Mouse (Mus musculus) Patski (cell line): ENCODE measurements at regions not wholly inside any gene's neighbourhood (a gene's known extent, or its start where the extent isn't known, plus 50 kb on each side); places are given as distances from the start of the nearest gene placed in this dataset.

ENCODE experiments used
- ATAC-seq: fragments of 100-300 bp; one replicate; pipeline ENCODE4 v1.8.0; 2021
- CTCF ChIA-PET: fragments of 350-600 bp; sonication (Branson Sonifier 250); formaldehyde crosslinking; loops from one replicate; lab custom pipeline; 2022; ENCODE audit warnings: inconsistent platforms; lab: Charles Lee
- POLR2A ChIA-PET: fragments of 350-600 bp; sonication (Branson Sonifier 250); formaldehyde crosslinking; loops from one replicate; lab custom pipeline; 2022; ENCODE audit warnings: antibody characterized with exemption, inconsistent platforms; lab: Charles Lee
- DNase-seq: peaks from one replicate; pipeline ENCODE4 v3.0.0-alpha.2; 2011; ENCODE audit warnings: low read depth, low spot score
- H3K27me3 ChIP-seq: fragments of 371-371 bp; one replicate; pipeline ENCODE4 v1.5.1; 2021
- CTCF ChIP-seq: fragments of 100-300 bp; IDR thresholded peaks from one replicate; pipeline ENCODE4 v1.5.1; 2021
- in situ Hi-C: fragments of 300-500 bp; cut with MboI; formaldehyde crosslinking; loops from 3 replicates; pipeline ENCODE4 v1.11.1; 2018; ENCODE audit warnings: low pct_unique_long_range_greater_than_20kb, mixed read lengths

DNA sequence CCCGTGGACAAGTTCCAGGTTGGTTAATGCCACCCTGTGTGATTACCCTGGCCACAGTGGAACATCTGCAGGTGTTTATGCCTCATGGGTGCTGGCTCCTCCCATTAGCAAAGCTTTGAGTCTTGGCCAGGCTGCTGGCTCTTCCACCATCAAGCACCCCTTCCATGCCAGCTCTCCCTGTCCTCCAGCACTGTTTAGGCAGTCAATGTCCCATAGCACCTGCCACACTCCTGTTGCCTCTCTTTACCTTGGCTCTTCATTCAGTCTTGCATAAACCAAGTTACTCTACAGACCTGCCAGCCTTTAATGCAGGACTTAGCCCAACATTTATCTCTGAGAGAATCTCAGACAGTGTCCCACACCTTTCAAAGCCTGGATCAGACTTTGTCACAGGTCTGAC lies 614.2 kb upstream of the Id2 start:
- ChIA-PET POLR2A (interaction anchor here (0.8 kb wide), 1 partner anchor 604 kb away, joined by 4 read pairs; no protein-coding TSS in a partner anchor), CTCF (no interaction called here)
- ATAC-seq (no peak), DNase-seq (no peak)
- in situ Hi-C loops = no loop called here
- no peak for TF ChIP-seq CTCF
- peaks cover 11% of the 10 kb centered on the region for H3K27me3 ChIP-seq

DNA sequence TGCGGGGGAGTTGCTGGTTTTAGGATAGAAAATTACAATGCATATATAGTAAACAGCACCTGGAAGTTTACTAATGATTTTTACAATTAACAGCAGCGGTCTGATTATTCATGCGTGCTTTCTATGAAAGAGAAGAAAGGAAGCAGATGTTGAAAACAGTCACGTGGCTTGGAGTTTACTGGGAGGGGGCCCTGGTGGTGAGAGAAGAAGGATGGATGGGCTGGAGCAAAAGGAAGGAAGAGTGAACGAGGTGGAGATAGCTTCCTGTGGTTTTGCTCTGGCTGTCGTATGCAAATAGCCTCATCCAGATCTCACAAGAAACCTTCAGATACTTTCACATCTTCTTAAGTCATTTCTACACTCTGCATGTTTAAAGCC lies 606.1 kb upstream of the Id2 start:
- POLR2A ChIA-PET = no interaction called here
- no peak for DNase-seq

DNA sequence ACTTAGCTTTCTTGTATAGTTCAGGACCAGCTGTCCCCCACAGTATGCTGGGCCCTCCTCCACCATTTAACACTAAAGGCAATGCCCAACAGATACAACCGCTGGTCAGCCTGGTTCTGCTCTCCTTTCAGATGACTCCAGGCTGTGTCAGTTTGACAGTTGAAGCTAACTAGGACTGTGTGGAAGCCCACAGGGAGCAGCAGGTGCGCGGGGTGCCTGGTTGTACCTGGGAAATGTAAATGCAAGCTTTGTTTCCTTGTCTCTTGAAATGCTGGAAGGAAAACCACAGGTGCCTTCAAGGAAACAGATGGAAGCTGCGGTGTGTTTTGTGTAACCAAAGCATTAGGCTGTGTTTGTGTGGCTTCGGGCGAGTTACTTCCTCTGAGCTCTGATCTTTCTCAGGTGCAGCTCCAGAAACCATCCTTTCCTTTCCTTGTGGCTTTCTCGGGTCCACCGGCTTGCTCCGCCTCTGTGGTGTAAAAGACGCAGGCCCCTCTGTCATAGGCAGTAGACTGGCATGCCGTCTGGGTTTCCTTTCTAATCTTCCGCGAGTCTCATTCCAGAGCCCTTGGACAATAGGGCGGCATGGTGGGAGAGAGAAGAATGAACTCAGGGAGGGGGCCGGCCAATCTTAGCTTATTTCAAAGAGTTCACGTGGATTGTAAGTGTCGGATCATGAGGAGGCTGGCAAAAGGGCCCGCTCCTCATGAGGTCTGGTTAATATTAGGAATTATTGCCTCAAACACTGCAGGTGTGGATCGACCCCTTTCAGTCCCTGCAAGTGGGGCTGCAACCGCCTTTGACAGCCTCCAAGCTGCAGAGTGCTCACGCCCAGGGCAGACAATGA lies 605.5 kb upstream of the Id2 start:
- in situ Hi-C loops = no loop called here
- ChIA-PET CTCF (no interaction called here), POLR2A (no interaction called here)
- H3K27me3 ChIP-seq = no peaks in the 10 kb centered on the region
- no peak for TF ChIP-seq CTCF
- no peak for ATAC-seq
- DNase-seq = no peak

More for the DNA sequence above, 606.1 kb upstream of the Id2 start:
- no peak for ATAC-seq
- CTCF ChIA-PET = no interaction called here
- in situ Hi-C loops = no loop called here
- TF ChIP-seq CTCF = no peak
- H3K27me3 ChIP-seq = no peaks in the 10 kb centered on the region

DNA sequence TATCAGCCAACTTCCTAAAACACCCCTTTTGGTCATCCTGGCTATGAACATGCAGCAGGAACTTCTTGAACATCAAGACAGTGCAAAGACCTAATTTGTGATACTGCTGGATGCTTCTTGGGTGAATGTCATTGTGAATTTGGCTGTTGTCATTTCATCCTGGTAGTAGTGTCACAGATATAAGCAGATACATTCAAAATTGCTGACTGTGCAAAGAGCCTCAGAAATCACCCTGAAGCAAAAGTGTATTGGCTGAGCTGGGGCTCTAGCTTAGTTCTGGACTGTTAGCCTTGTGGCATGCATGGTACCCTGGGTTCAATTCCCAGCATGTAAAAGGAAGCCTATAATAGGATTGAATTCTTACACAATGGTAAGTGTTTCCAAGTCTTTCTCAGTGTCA lies 590.1 kb upstream of the Id2 start:
- in situ Hi-C loops = no loop called here
- no peak for TF ChIP-seq CTCF
- peaks cover 2% of the 10 kb centered on the region for H3K27me3 ChIP-seq
- ChIA-PET CTCF (no interaction called here), POLR2A (no interaction called here)
- DNase-seq = no peak
- no peak for ATAC-seq

DNA sequence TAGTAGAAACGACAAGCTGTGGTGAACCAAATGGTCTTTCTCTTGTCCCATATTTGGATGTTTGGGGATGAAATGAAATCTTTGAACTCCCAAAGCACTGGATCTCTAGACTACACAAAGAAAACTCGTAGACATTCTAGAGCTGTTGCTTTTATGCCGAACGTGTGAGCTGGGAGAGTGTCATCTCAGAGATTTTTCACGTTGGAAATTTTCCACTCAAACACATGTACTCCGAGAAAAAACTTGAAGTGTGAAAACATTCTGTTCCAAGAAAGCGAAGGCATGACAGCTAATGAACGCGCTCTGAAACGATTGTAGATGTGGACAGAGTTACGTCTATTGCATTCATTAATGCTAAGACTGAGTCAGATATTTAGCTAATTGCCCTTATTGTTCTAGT lies 579.7 kb upstream of the Id2 start:
- no peak for ATAC-seq
- no peak for DNase-seq
- in situ Hi-C loops = no loop called here
- no peak for TF ChIP-seq CTCF
- CTCF ChIA-PET = no interaction called here
- POLR2A ChIA-PET = no interaction called here
- H3K27me3 ChIP-seq = no peaks in the 10 kb centered on the region

DNA sequence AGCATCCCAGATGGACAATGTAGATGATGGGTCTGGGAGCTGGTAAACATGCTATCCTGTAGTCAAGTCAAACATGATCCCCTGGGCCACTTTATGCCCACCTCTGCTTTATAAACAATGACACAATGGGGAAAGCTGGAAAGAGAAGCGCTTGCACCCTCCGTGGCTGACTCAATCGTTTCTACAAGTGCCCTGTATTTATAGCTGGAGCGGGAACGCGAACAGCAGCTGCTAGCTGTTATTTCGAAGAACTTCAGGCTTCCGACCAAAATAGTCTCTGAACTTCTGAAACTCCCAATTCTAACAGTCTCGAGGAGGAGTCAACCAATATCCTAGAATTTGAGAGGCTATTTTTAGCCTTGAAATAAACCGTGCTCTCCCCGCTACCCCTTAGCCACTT lies 571.4 kb upstream of the Id2 start:
- in situ Hi-C loops = loop anchor here (25.0 kb wide), 1 partner anchor 581 kb away; the partner anchor contains the start of gene Id2
- ChIA-PET CTCF (interaction anchor here (1.3 kb wide), 1 partner anchor 28 kb away, joined by 3 read pairs; no protein-coding TSS in a partner anchor), POLR2A (no interaction called here)
- H3K27me3 ChIP-seq = peaks cover 4% of the 10 kb centered on the region
- no peak for TF ChIP-seq CTCF
- ATAC-seq (no peak), DNase-seq (no peak)

DNA sequence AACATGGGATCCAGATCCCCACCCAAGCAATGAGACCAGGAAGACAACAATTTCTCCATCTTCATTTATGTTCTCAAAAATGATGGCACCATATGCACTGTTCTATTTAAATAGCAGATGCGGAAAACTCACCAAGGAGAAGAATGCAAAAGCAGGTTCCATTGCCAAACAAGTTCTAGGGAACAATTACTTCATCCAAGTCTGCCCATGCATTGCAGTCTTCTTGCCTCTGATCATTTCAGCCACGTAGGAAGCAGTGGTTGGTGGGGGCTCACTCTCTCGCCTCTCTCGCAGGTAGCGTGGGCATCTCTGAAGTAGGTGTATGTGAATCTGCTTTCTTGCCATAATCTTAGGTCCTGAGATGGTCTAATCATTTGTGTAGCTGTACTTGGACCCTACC lies 557.5 kb upstream of the Id2 start:
- POLR2A ChIA-PET = no interaction called here
- ATAC-seq (no peak), DNase-seq (no peak)
- H3K27me3 ChIP-seq = no peaks in the 10 kb centered on the region
- TF ChIP-seq CTCF = no peak
- in situ Hi-C loops = loop anchor here (25.0 kb wide), 1 partner anchor 567 kb away; the partner anchor contains the start of gene Id2
- CTCF ChIA-PET = no interaction called here

DNA sequence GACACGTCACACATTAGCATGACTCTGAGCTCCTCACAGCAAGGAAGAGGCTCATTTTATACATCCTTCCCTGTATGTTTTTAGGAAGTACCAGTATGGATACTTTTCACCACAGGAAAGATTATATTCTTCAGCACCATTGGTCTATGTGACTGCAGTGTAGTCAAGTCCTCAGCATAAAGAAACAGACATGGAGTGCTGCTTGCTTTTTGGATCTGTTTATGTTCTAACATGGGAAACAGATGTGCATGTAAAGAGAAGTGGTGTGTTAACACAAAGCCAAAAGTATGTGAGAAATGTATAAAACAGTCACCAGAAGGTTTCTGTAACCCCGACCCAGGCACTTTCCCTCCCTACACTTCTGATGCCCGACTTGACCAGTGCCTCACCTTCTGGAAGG lies 553.3 kb upstream of the Id2 start:
- POLR2A ChIA-PET = no interaction called here
- DNase-seq = no peak
- in situ Hi-C loops = loop anchor here (25.0 kb wide), 1 partner anchor 563 kb away; the partner anchor contains the start of gene Id2
- no peaks in the 10 kb centered on the region for H3K27me3 ChIP-seq
- ATAC-seq = no peak
- no peak for TF ChIP-seq CTCF
- CTCF ChIA-PET = no interaction called here

DNA sequence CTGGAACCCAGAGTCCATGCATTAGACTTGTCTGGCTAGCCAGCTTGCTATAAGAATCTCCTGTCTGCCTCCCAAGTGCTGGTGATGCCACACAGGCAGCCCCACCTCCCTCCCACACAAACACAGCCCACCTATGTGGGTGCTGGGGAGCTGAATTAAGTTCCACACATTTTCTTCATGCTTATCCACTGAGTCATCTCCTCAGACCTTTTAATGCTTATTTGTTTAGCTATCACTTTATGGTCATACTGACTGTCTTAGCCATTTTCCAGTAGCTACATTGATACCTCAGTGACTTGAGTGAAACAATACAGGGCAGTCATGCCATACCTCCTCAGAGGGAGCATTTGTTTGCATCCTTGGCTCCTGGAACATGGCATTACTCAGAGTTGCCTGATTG lies 531.1 kb upstream of the Id2 start:
- no peak for DNase-seq
- ChIA-PET CTCF (interaction anchor here (1.2 kb wide), 1 partner anchor 17 kb away, joined by 3 read pairs; no protein-coding TSS in a partner anchor), POLR2A (no interaction called here)
- no peak for ATAC-seq
- in situ Hi-C loops = no loop called here
- TF ChIP-seq CTCF = no peak
- H3K27me3 ChIP-seq = no peaks in the 10 kb centered on the region

DNA sequence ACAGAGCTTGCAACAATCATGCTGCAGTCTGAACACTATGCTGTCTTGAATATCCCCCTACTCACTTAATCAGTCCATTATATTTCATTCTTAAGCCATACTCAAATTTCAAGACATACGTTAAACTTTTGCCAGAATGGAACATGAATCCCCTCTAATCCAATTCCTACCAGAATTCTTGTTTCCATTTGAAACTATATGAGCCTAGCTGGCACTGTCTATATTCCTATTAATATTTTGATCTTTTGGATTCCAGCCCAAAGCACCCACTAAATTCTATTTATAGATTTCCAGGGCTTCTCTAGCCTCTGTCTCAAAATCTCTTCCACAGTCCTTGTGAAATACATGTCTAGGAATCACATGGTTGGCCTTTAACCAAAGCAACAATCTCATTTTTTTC lies 528.9 kb upstream of the Id2 start:
- POLR2A ChIA-PET = no interaction called here
- H3K27me3 ChIP-seq = no peaks in the 10 kb centered on the region
- CTCF ChIA-PET = no interaction called here
- no peak for TF ChIP-seq CTCF
- in situ Hi-C loops = no loop called here
- no peak for DNase-seq
- ATAC-seq = no peak

DNA sequence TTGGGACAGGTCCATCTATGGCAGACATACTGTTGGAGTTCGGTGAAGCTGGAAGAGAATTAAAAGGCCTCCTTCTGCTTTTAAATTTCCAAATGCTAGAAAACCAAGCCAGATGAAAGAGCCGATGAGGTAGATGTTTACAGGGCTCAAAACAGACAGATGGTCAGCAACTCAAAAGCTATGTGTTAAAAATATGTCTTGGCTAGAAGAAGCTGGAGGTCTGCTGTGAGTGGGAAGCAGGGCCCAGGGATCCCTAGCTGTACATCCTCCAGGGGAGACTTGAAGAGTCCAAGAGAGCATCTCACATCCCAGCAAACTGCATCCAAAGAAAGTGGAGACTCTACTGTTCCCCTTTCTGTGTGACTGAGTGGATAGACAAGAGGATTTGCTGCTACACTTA lies 526.5 kb upstream of the Id2 start:
- DNase-seq (no peak), ATAC-seq (no peak)
- POLR2A ChIA-PET = no interaction called here
- in situ Hi-C loops = no loop called here
- H3K27me3 ChIP-seq = no peaks in the 10 kb centered on the region
- TF ChIP-seq CTCF = no peak
- CTCF ChIA-PET = no interaction called here
